Mouse (Mus musculus) regulatory T cell (primary cell): ENCODE measurements around the gene Arl5a.

ENCODE experiments used
- in situ Hi-C: fragments of 300-600 bp; cut with MboI, MseI; formaldehyde crosslinking; loops from one replicate; pipeline ENCODE4 v1.15.1; 2025; ENCODE audit warnings: high pct_unique_total_duplicates

The Arl5a gene

DNA sequence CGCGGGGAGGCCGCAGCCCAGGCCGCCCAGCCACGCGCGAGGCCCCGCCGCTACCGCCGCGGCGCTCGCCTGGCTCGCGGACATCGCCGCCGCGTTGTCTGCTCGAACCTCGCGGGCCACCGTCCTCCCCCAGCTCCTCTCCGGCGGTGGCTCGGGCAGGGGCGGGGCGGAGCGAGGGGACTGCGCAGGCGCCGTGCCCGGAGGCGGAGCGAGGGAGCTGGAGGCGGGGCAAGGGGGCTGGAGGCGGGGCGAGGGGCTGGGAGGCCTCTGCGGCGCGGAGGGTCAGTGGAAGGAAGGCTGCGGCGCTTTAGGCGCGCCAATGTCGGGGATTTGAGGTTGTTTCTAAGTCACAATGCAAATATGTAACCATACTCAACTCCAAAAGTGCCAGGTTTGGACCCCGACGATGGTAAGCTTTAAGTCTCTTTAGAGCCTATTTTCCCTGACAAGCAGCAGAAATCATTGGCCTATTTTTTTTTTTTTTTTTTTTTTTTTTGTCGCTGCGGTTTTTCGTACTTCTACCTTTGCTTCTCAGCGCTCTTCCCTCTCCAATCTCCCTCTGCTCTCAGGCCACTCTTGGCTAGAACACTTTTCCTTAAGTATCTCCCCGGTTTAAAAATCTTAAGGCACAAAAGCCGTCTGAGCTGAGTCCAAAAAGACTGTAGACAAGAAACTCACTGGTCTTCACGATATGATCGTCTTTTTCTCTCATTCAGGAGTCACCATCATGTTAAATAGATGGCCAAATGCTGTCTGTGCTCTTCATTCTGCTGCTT, at the start of gene Arl5a:
TSS of gene Arl5a (minus strand) at position 155 of the 776 bp plus-strand sequence.
- in situ Hi-C loops: no loop called here

DNA sequence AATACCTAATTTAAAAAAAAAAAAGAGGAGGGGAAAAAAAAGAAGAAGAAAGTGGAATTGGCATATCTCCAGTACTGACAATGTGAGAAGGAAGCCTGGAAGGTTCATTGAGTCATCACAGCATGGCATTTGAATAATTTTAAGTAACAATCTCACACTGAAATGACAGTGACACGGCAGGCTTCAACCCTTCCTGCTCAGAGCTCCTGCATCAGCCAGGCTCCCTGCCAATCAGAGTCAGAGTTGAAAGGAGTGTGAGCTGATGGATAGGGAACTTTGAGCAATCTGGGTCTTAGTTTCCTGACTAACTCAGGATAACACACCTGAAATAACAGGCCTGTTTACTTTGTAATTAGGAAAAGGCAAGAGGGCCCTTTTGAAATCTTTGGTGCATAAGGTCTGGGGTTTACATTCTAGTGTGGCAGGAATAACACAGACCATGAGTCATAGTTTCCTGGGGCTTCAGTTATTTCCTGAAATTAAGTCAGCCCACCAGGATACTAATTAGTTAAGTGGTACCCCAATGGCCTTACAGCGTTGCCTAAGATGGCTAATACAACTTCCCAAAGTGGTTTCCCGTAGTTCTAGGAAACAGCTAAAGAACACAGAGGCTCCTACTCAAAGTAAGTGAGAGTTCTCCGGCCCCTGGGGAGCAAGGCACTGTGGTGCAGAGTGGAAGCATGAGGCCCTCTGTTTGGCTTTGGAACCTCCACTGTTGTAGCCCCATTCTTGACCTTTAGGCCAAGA, 47.0 kb upstream of the Arl5a start:
- in situ Hi-C loops: no loop called here

DNA sequence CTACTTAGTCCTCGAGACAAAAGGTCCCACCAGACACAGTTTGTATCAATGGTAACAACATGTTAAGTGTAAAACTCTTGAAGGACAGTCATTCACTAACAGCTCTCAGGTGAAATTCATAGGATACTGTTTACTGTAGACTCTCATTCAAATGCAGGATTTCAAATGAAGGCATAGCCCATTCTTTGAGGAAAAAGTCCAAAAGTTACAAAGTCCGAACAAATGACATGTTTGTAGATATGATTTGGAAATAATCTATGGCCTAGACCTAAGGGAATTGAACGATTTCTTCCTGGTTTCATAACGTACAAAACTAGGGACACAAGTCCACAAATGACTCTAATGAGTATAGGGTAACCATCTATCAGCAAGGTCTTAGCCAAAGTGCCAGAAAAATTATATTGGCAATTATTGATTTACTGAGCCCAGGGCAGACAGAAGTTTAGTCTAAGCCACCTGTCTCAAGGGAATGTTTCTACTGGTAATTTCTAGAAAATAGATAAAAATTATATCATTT, 45.4 kb upstream of the Arl5a start:
- in situ Hi-C loops: no loop called here

DNA sequence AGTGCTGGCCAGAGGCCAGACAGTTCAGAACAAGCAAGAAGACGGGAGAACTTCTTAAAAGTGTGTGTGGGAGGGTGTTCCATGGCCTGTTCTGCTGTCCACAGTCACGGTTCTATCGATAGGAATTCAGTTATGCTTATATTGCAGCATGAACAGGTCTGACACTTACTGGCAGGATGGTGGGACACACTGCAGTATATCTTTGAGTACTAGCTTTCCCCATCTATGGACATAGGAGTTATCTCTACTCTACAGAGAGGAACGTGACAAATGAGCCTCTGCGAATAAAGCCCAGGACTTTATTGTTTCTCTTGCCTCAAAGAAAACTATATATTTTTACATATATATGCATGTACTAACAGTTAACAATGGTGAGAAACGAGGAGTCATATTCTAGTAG, 42.9 kb upstream of the Arl5a start:
- in situ Hi-C loops: no loop called here

- in situ Hi-C loops: no loop called here
These were observed 36.7 kb upstream of the Arl5a start for GRCm38 (mm10) chr2:52461206-52461967.

DNA sequence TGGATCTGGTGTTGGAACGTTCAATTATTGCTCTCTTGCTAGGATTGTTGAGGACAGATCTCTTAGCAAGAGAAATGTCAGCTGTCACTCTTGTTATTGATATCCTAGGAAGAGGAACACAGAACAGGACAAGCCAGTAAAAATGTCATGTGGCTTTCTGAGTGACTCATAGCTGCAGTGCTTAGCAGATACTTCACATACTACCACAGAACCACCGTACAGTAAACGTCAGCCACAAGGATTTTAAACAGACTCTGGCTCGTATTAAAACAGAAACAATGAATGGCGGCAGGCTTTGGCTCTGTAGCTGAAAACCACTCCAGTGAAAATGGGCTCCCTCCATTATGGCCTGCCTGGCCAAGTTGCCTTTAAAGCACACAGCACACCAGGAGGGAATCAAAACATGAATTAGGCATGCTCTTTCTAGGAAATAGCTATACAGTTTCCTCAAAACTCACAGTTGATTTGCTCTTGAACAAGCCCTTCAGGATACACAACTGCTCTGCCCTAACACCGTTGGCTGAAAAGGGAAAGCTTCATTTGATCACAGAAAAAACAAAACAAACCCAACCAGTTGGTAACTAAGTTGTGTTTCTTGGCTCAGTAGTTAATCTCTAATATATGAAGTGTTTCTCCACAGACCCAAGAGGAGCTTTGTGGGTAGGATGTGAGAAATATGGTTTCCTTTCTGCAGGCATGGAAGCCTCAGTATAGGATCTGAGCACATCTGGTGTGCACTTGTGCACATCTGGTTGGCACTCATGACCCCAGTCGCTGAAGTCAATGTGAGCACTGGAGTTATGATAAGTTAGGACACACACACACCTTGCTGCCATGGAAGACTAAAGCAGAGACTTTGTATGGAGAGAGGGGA, 31.1 kb upstream of the Arl5a start:
- in situ Hi-C loops: no loop called here

GRCm38 (mm10) chr2:52449818-52450217, 25.1 kb upstream of the Arl5a start:
- in situ Hi-C loops: no loop called here

DNA sequence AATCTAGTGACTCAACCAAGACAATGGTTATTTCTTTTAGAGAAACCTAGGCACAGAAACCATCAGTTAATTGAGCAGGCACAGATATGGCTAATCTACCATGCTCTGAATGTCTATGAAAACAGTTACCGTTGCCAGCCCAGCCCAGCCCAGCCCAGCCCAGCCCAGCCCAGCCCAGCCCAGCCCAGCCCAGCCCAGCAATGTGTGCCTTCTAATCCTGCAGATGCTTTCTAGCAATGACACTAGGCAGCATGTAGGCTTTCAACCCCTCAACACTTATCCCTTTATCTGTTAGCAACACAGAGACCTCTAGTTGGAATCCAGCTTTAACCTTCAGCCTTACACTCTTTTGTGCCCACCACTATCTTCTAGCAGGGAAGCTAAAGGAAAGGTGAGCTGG, 24.2 kb upstream of the Arl5a start:
- in situ Hi-C loops: no loop called here

GRCm38 (mm10) chr2:52446648-52447047, 21.9 kb upstream of the Arl5a start:
- in situ Hi-C loops: no loop called here

GRCm38 (mm10) chr2:52442125-52442524, 17.4 kb upstream of the Arl5a start:
- in situ Hi-C loops: no loop called here

GRCm38 (mm10) chr2:52440420-52441015, 15.8 kb upstream of the Arl5a start:
- in situ Hi-C loops: no loop called here

- in situ Hi-C loops: loop anchor here (10.0 kb wide), 1 partner anchor 126 kb away; no protein-coding TSS in a partner anchor
These were observed 13.7 kb upstream of the Arl5a start for GRCm38 (mm10) chr2:52438437-52438836.

- in situ Hi-C loops: loop anchor here (10.0 kb wide), 1 partner anchor 127 kb away; no protein-coding TSS in a partner anchor
These were observed 13.3 kb upstream of the Arl5a start for GRCm38 (mm10) chr2:52438013-52438412.

DNA sequence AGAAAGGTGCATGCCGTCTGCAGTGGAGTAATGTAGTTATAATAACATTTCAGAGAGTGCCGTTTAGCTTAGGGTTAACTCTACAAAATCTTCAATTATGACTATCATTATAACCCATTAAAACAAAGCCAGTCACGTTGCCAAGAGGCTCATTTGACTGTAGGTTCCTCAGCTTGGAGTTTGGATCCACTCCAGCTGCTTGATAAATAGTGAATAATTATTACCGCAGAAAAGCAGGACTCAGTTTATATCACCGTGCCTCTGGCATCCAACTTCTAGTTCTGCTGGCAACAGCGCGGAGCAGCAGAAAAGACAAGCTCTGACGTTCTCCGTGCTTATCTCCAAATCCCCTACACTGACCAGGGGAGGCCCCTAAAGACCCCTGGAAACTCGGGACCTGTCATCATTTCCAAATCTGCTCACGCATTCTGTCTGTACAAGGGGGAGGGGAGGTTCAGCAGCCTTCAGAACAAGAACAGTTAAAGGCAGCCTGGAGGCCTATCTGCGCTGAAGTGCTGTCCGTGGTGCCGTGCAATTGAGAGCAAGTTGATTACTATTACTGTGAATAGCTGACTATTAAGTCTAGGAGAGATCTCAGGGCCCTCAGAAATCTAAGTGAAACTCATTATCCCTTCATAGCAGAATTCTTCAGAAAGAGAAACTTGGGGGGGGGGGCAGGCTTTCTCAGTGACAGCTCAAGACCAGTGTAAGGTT, 11.4 kb upstream of the Arl5a start:
- in situ Hi-C loops: loop anchor here (10.0 kb wide), 1 partner anchor 129 kb away; no protein-coding TSS in a partner anchor

DNA sequence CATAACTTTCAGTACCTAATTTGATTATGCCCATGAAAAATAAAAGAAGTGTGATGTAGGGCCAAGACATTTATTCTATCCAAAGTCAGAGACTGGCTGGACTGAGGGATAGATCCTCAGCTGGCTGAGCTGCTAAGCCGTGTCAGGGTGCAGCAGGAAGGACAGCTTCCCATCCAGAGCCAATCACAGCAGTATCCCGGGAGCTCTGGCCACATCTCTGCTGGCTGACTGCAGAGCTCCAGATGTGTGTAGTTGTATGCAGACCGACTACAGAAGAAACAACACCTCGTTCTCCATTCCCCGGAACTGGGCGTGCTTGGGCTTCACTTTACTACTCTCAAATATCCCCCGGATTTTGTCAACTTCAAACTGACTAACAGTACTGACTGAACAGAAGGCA, 8.7 kb upstream of the Arl5a start:
- in situ Hi-C loops: loop anchor here (10.0 kb wide), 1 partner anchor 131 kb away; no protein-coding TSS in a partner anchor

DNA sequence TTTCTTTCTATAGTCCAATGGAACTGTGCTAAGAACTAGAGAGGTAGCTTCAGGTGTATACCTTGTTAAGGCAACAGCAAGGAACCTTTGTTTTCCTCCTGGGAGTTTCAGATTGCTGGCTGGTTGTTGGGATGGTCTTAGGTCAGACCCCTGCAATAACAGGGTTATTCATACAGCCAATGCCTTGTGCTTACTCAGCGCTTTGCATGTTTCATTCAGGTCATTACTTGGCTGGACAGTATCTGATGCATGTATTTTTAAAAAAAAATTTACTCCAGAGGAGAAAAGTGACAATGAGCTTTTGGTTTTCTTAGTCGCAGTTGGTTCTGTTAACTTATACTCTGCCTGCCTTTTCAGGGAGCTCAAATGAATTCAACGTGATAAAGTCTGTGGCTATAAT, 2.7 kb upstream of the Arl5a start:
- in situ Hi-C loops: no loop called here

DNA sequence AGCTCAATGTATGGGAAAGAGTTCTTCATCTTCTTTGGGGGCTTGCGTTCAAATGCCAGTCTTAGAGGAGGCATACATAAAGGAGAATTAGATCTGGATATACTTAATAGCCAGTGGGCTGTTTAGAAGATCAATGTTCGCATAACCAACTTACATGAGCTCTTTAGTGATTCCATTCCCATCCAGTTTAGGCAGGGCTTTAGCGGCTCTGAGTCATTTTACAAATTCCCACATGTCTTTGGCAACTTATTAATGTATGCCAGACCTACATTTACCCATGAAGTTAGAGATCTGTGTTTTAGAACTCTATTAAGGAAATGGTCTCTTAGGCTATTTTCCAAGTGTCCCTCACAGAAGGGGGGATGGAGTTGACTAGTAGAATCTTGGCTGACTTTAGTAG, 1.3 kb upstream of the Arl5a start:
- in situ Hi-C loops: no loop called here

- in situ Hi-C loops: no loop called here
These were observed 758 bp upstream of the Arl5a start for GRCm38 (mm10) chr2:52425523-52425795.

DNA sequence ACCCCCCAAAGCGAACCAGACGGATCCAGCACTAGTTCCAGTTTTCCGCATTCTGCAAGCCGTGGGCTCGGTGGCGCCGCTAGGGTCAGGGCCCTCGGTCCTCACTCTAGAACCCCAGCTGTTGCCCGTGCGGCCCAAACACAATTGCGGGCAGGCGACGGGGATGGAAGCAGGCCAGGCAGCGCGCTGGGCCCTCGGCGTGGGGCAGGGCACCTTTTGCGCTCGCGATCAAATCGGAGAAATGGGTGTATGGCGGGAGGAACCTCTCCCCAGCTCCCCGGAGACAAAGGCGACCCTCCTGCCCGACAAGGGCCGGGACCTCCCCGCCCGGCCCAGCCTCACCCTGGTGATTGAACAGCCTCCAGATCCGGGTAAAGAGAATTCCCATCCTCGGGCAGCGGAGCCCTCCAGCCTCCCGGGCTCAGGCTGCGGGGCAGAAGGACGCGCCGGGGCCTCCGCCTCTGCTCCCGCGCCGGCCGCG, 413 bp downstream of the Arl5a start:
- in situ Hi-C loops: no loop called here
